Mouse (Mus musculus) fat pad, adult 2 months (tissue): ENCODE data around the gene Olfm4.

Source experiments
- DNase-seq: peaks from one replicate; pipeline ENCODE4 v3.0.0-alpha.2; 2011; ENCODE audit warnings: low read depth, low spot score; ENCODE audit errors: extremely low read depth

The Olfm4 gene

GRCm38 (mm10) chr14:79983781-79984180 lies at the start of gene Olfm4:
Gene Olfm4, plus strand, starts transcription at chr14:79984081.
- DNase-seq = no peak

GRCm38 (mm10) chr14:79934426-79934825 lies 49.5 kb upstream of the Olfm4 start:
- DNase-seq = no peak

GRCm38 (mm10) chr14:79936879-79937468 lies 46.9 kb upstream of the Olfm4 start:
- DNase-seq = no peak

GRCm38 (mm10) chr14:79945876-79946275 lies 38.0 kb upstream of the Olfm4 start:
- no peak for DNase-seq

DNA sequence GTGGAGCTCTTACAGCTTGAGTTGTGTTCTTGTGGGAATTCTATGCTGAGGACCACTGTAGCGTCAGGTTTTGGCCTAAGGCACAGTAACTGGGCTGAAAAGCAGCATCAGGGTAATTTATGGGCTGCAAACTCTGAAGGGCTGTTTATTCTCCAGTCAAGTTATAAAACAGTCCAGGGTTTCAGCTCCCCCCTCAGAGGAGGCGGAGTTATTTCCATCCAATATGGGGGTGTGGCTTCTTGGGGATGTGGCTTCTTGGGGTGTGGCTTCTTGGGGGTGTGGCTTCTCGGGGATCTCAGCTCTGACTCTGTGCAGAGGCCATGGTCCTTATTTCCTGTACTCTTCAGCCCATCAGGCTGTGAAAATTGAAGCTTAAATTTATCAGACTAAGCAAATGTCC lies 28.2 kb upstream of the Olfm4 start:
- DNase-seq = no peak

GRCm38 (mm10) chr14:79957789-79958487 lies 25.9 kb upstream of the Olfm4 start:
- DNase-seq = no peak

- DNase-seq = no peak
Measured at GRCm38 (mm10) chr14:79961187-79961586, 22.7 kb upstream of the Olfm4 start.

DNA sequence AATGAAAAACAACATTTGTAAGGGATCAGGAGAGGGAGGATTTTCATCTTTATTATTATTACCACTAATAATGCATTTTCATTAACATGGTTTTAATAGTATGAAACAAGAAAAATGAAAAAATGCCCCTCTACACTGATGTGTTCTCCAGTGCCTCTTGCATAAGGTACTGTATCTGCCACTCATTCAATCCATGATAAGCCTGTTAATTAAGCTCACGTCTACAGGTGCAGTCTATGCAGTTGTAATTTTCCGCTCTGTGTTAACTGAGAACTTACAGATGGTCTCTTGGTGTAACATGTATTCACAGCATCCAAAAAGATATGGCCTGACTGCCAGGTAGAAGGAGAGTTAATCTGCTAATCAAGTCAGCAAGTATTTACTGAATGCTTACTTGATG lies 22.3 kb upstream of the Olfm4 start:
- DNase-seq = no peak

DNA sequence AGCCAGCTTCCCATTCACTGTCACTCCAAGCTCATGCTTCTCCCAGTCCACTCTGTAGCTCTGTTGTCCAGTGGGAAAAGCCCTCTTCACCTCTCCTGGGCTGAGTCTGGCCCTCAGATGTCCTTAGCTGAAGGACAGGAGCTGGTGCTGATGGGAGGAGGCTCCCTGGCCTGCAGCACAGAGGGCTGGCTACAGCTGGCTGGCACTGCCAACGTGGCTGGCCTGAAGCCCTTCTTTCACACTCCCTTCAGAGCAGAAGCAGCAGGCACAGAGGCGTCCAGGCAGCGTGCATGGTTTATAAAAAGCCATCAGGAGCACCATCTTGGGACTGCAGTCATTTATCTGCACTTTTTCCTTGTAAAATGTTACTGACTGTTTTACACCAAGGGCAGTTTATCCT lies 13.7 kb upstream of the Olfm4 start:
- DNase-seq = no peak

- no peak for DNase-seq
Measured at GRCm38 (mm10) chr14:79970928-79971738, 12.7 kb upstream of the Olfm4 start.

DNA sequence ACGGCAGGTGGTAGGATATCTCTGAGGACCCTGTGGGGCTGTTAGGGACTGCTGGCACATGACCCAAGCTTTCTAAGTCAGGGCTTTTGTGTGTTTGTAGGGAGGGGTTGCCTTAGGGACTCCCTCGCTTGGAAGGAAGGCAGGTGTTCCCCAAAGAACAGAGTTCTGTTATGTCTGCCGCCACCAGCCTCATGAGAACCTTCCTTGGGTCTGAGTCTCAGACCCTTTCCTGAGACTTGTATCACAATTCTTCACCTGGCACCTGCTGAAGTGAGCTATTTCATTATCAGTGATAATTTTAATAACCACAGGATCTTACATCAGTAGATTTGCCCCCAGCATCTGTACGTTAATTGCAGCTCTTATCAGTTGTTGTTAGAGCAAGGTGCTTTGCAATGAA lies 2.4 kb upstream of the Olfm4 start:
- no peak for DNase-seq

DNA sequence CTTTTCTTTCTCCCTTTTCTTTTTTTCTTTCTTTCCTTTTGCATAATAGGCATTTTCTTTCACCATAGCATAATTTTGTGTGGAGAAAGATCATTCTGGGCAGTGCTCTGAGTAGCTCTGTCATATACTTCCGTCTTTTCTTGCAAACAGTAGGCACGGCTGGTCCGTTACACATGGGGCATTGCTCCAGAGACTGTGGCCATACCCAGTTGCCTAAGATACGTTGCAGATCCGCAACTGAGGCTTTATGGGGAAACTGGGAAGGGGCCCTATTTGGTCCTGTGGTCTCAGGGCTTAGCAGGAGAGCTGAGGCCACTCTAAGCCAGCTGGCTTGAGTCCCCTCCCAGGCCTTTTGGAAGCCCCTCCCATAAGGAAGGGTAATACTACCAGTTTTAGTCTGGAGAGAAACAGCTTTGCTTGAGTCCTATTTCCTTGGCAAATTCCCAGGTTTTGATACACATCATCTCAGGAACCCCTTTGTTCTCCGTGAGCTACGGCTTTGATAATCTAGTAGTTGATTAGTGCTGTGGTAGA lies 1.3 kb downstream of the Olfm4 start:
- DNase-seq = no peak

DNA sequence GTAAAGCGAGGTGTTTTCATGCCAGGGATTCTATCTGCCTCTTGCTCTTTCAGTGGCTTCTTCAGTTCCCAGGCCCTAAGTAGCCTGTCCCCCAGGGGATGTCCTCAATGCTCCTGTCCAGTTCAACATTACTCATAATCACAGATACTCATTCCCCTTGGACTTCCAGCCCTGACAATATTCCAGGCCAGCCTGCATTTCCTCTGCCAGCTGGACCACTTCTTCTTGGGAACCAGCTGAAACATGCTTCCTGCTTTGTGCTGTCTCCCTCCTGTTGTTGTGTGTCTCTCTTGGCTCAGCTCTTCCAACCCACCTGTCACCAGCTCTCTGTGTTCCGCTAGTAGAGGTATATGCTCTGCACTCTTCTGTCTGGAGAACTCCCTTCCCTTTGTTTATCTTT lies 1.8 kb downstream of the Olfm4 start:
- no peak for DNase-seq

GRCm38 (mm10) chr14:79986831-79987230 lies 3.0 kb downstream of the Olfm4 start:
- DNase-seq = no peak

- no peak for DNase-seq
Measured at GRCm38 (mm10) chr14:79989785-79990184, 5.9 kb downstream of the Olfm4 start.

- no peak for DNase-seq
Measured at GRCm38 (mm10) chr14:79990547-79990946, 6.7 kb downstream of the Olfm4 start.

GRCm38 (mm10) chr14:79997534-79997933 lies 13.7 kb downstream of the Olfm4 start:
- DNase-seq = no peak

DNA sequence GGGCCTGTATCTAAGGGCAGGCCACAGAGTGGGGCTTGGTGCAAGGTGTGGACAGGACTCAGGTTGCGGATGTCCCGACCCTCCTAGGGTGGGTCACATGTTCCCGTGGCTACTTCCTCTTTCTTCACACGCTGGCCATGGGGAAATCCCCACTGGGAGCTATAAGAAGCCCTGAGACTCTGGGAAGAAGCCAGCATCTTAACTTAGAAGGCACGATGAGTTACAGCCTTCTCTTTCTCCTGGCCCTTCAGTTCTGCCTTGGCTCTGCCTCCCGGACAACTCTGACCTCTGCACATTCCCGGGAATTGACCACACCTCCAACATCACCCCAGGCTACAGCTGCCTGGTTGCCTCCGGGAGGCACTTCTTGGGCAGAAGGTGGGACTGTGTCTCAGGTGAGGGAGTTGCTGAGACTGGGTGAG lies 16.2 kb downstream of the Olfm4 start:
- no peak for DNase-seq

- DNase-seq = no peak
Measured at GRCm38 (mm10) chr14:80007686-80008085, 23.8 kb downstream of the Olfm4 start.

DNA sequence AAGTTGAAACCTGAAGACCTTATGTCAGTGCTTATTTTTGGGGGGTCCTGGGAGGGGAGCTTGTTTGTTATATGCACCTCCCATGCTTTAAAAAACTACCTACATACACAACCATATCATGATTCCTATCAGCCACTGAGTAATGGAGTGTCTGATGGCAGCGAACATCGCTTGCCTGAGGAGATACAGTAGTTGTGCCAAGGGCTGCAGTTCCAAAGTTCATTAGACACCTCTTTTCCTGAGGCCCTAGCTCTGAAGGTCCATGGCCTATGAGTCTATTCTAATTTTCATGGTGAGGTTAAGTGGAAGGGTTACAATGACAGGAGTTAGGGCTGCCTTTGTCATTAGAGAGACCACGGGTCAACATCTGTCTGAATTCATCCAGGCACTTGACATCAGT lies 26.5 kb downstream of the Olfm4 start:
- no peak for DNase-seq

DNA sequence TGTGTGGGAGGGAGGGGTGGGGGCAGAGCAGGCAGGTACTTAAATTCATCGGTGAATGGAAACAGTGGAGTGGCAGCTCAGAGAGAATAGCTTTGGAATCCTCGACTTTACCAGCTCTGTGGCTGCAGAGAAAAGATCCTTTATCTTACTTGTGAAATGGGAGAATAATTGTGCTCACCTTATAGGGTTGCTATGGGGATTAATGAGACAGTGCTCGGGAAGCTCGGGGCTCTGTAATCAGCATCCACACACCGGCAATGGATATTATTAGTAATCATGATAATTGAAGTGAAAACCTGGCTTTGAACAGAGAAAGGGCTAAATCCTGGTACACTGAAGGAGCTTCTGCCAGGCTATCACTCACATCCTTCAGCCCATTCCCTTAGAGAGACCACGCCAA lies 31.1 kb downstream of the Olfm4 start:
- DNase-seq = no peak

GRCm38 (mm10) chr14:80016112-80016511 lies 32.2 kb downstream of the Olfm4 start:
- no peak for DNase-seq
